Comparison of ENCODE assay signal across 17 mouse cellular contexts in the genomic region with DNA sequence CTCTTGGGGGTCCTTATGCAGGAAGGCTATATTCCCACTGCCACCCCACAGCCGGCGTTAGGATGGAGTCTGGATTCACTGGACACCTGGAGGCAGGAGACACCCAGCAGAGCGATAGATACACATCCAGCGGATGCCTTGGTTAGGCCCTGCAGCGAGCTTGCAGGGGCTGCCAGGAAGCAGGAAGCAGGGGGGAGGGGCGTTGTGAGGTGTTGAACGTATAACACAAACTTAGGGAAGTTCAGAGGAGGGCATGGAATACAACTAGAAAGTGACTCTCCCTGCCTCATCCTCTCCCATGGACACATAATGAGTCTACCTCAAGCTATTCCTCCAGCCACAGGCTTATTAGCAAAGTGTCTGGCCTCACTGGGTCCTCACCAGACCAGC. TPM values are rescaled to one million over a fixed set of nuclear protein-coding genes. Genes with fewer than 3 reads are reported as not detected.
DNase-seq lines count a peak whose midpoint lies in the region; TF ChIP-seq lines count a peak whose summit lies in the region.
"Had no signal": no experiment of that assay in that cellular context is flagged by ENCODE, and none has a peak within 500 bp of the region (broad histone marks: within the 10 kb centered on the region; RNA-seq: fewer than 3 reads in every experiment).

No protein-coding gene starts in this region.

- H3K4me3 ChIP-seq in layer of hippocampus, adult 2 months: no peak overlapping the region
- no peak overlapping the region for H3K4me3 ChIP-seq in thymus, adult 2 months (ENCODE audit: control insufficient read depth, insufficient read depth, low read length)
- no peak overlapping the region for H3K4me3 ChIP-seq in forebrain, embryonic 10.5 days
- H3K4me3 ChIP-seq: heart, embryonic 15.5 days; kidney, embryonic 15.5 days; limb, embryonic 13.5 days; midbrain, embryonic 12.5 days had no signal

- H3K36me3 ChIP-seq in thymus, adult 2 months (ENCODE audit: control insufficient read depth, insufficient read depth, low read length): no peaks in the 10 kb centered on the region
- H3K36me3 ChIP-seq in forebrain, embryonic 10.5 days (replicated peaks): no peaks in the 10 kb centered on the region
- H3K36me3 ChIP-seq: heart, embryonic 15.5 days; kidney, embryonic 15.5 days; limb, embryonic 13.5 days; midbrain, embryonic 12.5 days had no signal

- H3K9me3 ChIP-seq in forebrain, embryonic 10.5 days: no peaks in the 10 kb centered on the region
- H3K9me3 ChIP-seq: heart, embryonic 15.5 days; kidney, embryonic 15.5 days; limb, embryonic 13.5 days; midbrain, embryonic 12.5 days had no signal

- 61% methylated on average over 7 of the region's 7 CpGs for WGBS in thymus, adult 2 months
- WGBS in forebrain, embryonic 10.5 days: 71% methylated on average over 7 of the region's 7 CpGs

- H3K27ac ChIP-seq in layer of hippocampus, adult 2 months: peak overlapping the region; percentile 65
- no peak overlapping the region for H3K27ac ChIP-seq in thymus, adult 2 months (ENCODE audit: control insufficient read depth, insufficient read depth, low read length)
- no peak overlapping the region for H3K27ac ChIP-seq in forebrain, embryonic 10.5 days
- H3K27ac ChIP-seq: heart, embryonic 15.5 days; kidney, embryonic 15.5 days; limb, embryonic 13.5 days; midbrain, embryonic 12.5 days had no signal

- no peak for DNase-seq in layer of hippocampus, adult 2 months (ENCODE audit: low spot score in 2 of 2)
- DNase-seq in layer of hippocampus, postnatal 10 days (ENCODE audit: low spot score in 2 of 2): no peak
- DNase-seq in right cerebral cortex, postnatal 14 days: peak; percentile 15
- DNase-seq in right cerebral cortex, postnatal 4 days: no peak
- DNase-seq in thymus, adult 2 months: peak; percentile 73
- DNase-seq in adrenal gland, adult 18-20 months (ENCODE audit: low spot score in 2 of 2): no peak
- no peak for DNase-seq in forebrain, embryonic 10.5 days (ENCODE audit: extremely low spot score, low spot score)
- DNase-seq: cerebellum, adult 9-10 months; heart, adult 18-20 months; right cerebral cortex, postnatal 25 days had no signal

- no peaks in the 10 kb centered on the region for H3K27me3 ChIP-seq in thymus, adult 2 months (ENCODE audit: control insufficient read depth, insufficient read depth, low read length)
- H3K27me3 ChIP-seq in forebrain, embryonic 10.5 days (ENCODE audit: poor library complexity, severe bottlenecking): no peaks in the 10 kb centered on the region
- H3K27me3 ChIP-seq: heart, embryonic 15.5 days; kidney, embryonic 15.5 days; limb, embryonic 13.5 days; midbrain, embryonic 12.5 days had no signal

- peaks cover 27% of the 10 kb centered on the region for H3K4me1 ChIP-seq in thymus, adult 2 months (replicated peaks; ENCODE audit: control insufficient read depth, insufficient read depth, low read length)
- H3K4me1 ChIP-seq in forebrain, embryonic 10.5 days: peaks cover 16% of the 10 kb centered on the region

- TF ChIP-seq POLR2A in thymus, adult 2 months (IDR thresholded peaks at IDR 0.05; ENCODE audit: control insufficient read depth, extremely low read depth, insufficient read depth, low read length, poor library complexity): no peak

- TF ChIP-seq CTCF in layer of hippocampus, adult 2 months (conservative IDR thresholded peaks at IDR 0.05): no peak
- no peak for TF ChIP-seq CTCF in thymus, adult 2 months (IDR thresholded peaks at IDR 0.05; ENCODE audit: borderline replicate concordance, control insufficient read depth, extremely low read depth, insufficient read depth, low read length, poor library complexity)

RNA-seq across cellular contexts. Expression of a gene that starts 2.8 kb away (rescaled TPM):
- total RNA-seq in layer of hippocampus, adult 2 months (2021): 100 to 1,000 TPM; 190 to 207 TPM
- total RNA-seq in layer of hippocampus, postnatal 10 days (2021): 10 to 100 TPM; 13.8 to 19.9 TPM
- polyA plus RNA-seq in thymus, adult 2 months (2012; rRNA removed): 149 and 198 TPM in 2 replicates
- 100 to 1,000 TPM; 175 to 264 TPM for total RNA-seq in adrenal gland, adult 18-20 months (2021)
- 11.9 and 14.2 TPM in 2 replicates for polyA plus RNA-seq in forebrain, embryonic 10.5 days (2016; fragmentation: Nextera tagmentation; extraction: Ambion mirVana)
- polyA plus RNA-seq: Patski had no signal

RNA-seq across cellular contexts. Expression of a gene that starts 2.9 kb away (rescaled TPM):
- total RNA-seq in layer of hippocampus, adult 2 months (2021): 10 to 100 TPM; 10.8 to 11.3 TPM
- total RNA-seq in layer of hippocampus, postnatal 10 days (2021): 1 to 10 TPM; 5.1 to 5.3 TPM
- polyA plus RNA-seq in thymus, adult 2 months (2012; rRNA removed): not detected in 2 replicates
- total RNA-seq in adrenal gland, adult 18-20 months (2021): 10 to 100 TPM; 17.9 to 18.4 TPM
- not detected in 2 replicates for polyA plus RNA-seq in forebrain, embryonic 10.5 days (2016; fragmentation: Nextera tagmentation; extraction: Ambion mirVana)
- total RNA-seq: hematopoietic stem cell, adult 5-6 weeks had no signal
- polyA plus RNA-seq: cortical plate, adult 2 months; Patski had no signal

RNA-seq across cellular contexts. Expression of a gene that starts 31.1 kb away (rescaled TPM):
- 10 to 100 TPM; 18.5 to 21.0 TPM for total RNA-seq in layer of hippocampus, adult 2 months (2021)
- 10 to 100 TPM; 21.5 to 23.7 TPM for total RNA-seq in layer of hippocampus, postnatal 10 days (2021)
- polyA plus RNA-seq in thymus, adult 2 months (2012; rRNA removed): 47.4 and 51.3 TPM in 2 replicates
- total RNA-seq in adrenal gland, adult 18-20 months (2021): 10 to 100 TPM; 34.3 to 50.9 TPM
- polyA plus RNA-seq in forebrain, embryonic 10.5 days (2016; fragmentation: Nextera tagmentation; extraction: Ambion mirVana): 62.1 and 66.9 TPM in 2 replicates

Comparison
In these comparisons a context has a peak if more than half of its experiments do, and no peak if none do; other contexts are left out.
1. DNase-seq: peak in right cerebral cortex, postnatal 14 days (single experiment) and thymus, adult 2 months (single experiment); none in layer of hippocampus, adult 2 months (0 of 2), layer of hippocampus, postnatal 10 days (0 of 2), right cerebral cortex, postnatal 4 days (single experiment), adrenal gland, adult 18-20 months (0 of 2) and forebrain, embryonic 10.5 days (single experiment).
2. RNA of a gene that starts 2.8 kb away (total RNA-seq): 175 to 264 TPM in adrenal gland, adult 18-20 months and 190 to 207 TPM in layer of hippocampus, adult 2 months; 13.8 to 19.9 TPM in layer of hippocampus, postnatal 10 days; every median in the first group is over 4 times any median in the second.